Mouse (Mus musculus): ENCODE data around the gene Zfp81. TPM values are rescaled to one million over a fixed set of nuclear protein-coding genes. Genes with fewer than 3 reads are reported as not detected.
"Not testable (repeated sequence)": the region's sequence is repeated elsewhere in the genome, so short reads cannot be mapped to it uniquely, and the experiment has no call there.

Zfp81 gene
- polyA plus RNA-seq (2012; ENCODE audit: insufficient read depth, insufficient read length, low replicate concordance, missing spikeins) = not detected in 2 replicates

- WGBS = 2% methylated on average over 47 of the region's 47 CpGs
- Histone ChIP-seq H3K27ac (ENCODE audit: insufficient read depth, low read depth, low read length) (peak within 1 kb of the TSS; percentile 35; the same call in 1 of the 2 replicates), H3K4me3 (ENCODE audit: insufficient read depth, low read depth, low read length) (peak within 1 kb of the TSS; percentile 75), H3K4me1 (ENCODE audit: control insufficient read depth, insufficient read depth, low read length) (no peaks in the 10 kb centered on the region)
- peak; percentile 56; the same call in 1 of the 2 replicates for TF ChIP-seq POLR2A (IDR thresholded peaks at IDR 0.05; ENCODE audit: insufficient read depth, low read depth, low read length)
- TF ChIP-seq CTCF (IDR thresholded peaks at IDR 0.05; ENCODE audit: insufficient read depth, low read depth, low read length) = no peak
Observed at GRCm38 (mm10) chr17:33358411-33359384, at the start of gene Zfp81. Gene Zfp81 (minus strand): TSS chr17:33358878.

- H3K27ac ChIP-seq (ENCODE audit: insufficient read depth, low read depth, low read length) = peak within 1 kb of the TSS; percentile 98
- WGBS = under 1% methylated on average over 44 of the region's 44 CpGs
- peak within 1 kb of the TSS; percentile 99 for H3K4me3 ChIP-seq (ENCODE audit: insufficient read depth, low read depth, low read length)
- H3K4me1 ChIP-seq (ENCODE audit: control insufficient read depth, insufficient read depth, low read length) = no peaks in the 10 kb centered on the region
- no peak for TF ChIP-seq CTCF (IDR thresholded peaks at IDR 0.05; ENCODE audit: insufficient read depth, low read depth, low read length)
- peak; percentile 42; the same call in 1 of the 2 replicates for TF ChIP-seq POLR2A (IDR thresholded peaks at IDR 0.05; ENCODE audit: insufficient read depth, low read depth, low read length)
Observed at GRCm38 (mm10) chr17:33394182-33395034, 35.7 kb upstream of the Zfp81 start, which contains the start of gene Zfp101. Gene Zfp101 (minus strand): TSS chr17:33394641.

- TF ChIP-seq POLR2A (IDR thresholded peaks at IDR 0.05; ENCODE audit: insufficient read depth, low read depth, low read length) = no peak
- TF ChIP-seq CTCF (IDR thresholded peaks at IDR 0.05; ENCODE audit: insufficient read depth, low read depth, low read length) = no peak
- H3K27ac ChIP-seq (ENCODE audit: insufficient read depth, low read depth, low read length) = no peak overlapping the region
- no peak overlapping the region for H3K4me3 ChIP-seq (ENCODE audit: insufficient read depth, low read depth, low read length)
- 96% methylated on average over 5 of the region's 5 CpGs for WGBS
- no peaks in the 10 kb centered on the region for H3K4me1 ChIP-seq (ENCODE audit: control insufficient read depth, insufficient read depth, low read length)
Observed at GRCm38 (mm10) chr17:33392271-33392670, 33.6 kb upstream of the Zfp81 start.

GRCm38 (mm10) chr17:33385705-33386104 is 27.0 kb upstream of the Zfp81 start:
- Histone ChIP-seq H3K4me3 (ENCODE audit: insufficient read depth, low read depth, low read length) (no peak overlapping the region), H3K4me1 (ENCODE audit: control insufficient read depth, insufficient read depth, low read length) (no peaks in the 10 kb centered on the region), H3K27ac (ENCODE audit: insufficient read depth, low read depth, low read length) (no peak overlapping the region)
- no peak for TF ChIP-seq POLR2A (IDR thresholded peaks at IDR 0.05; ENCODE audit: insufficient read depth, low read depth, low read length)
- no peak for TF ChIP-seq CTCF (IDR thresholded peaks at IDR 0.05; ENCODE audit: insufficient read depth, low read depth, low read length)

GRCm38 (mm10) chr17:33372795-33373194 is 14.1 kb upstream of the Zfp81 start:
- TF ChIP-seq CTCF (IDR thresholded peaks at IDR 0.05; ENCODE audit: insufficient read depth, low read depth, low read length) (no peak), POLR2A (IDR thresholded peaks at IDR 0.05; ENCODE audit: insufficient read depth, low read depth, low read length) (no peak)
- Histone ChIP-seq H3K27ac (ENCODE audit: insufficient read depth, low read depth, low read length) (no peak overlapping the region), H3K4me3 (ENCODE audit: insufficient read depth, low read depth, low read length) (no peak overlapping the region), H3K4me1 (ENCODE audit: control insufficient read depth, insufficient read depth, low read length) (no peaks in the 10 kb centered on the region)
- 94% methylated on average over 3 of the region's 3 CpGs for WGBS

GRCm38 (mm10) chr17:33352981-33353380 is 5.7 kb downstream of the Zfp81 start:
- TF ChIP-seq POLR2A (IDR thresholded peaks at IDR 0.05; ENCODE audit: insufficient read depth, low read depth, low read length) (no peak), CTCF (IDR thresholded peaks at IDR 0.05; ENCODE audit: insufficient read depth, low read depth, low read length) (no peak)
- Histone ChIP-seq H3K4me1 (ENCODE audit: control insufficient read depth, insufficient read depth, low read length) (no peaks in the 10 kb centered on the region), H3K27ac (ENCODE audit: insufficient read depth, low read depth, low read length) (no peak overlapping the region), H3K4me3 (ENCODE audit: insufficient read depth, low read depth, low read length) (no peak overlapping the region)
- whole genome bisulfite sequencing = 100% methylated on average over 1 of the region's 1 CpGs

- H3K27ac ChIP-seq (ENCODE audit: insufficient read depth, low read depth, low read length); H3K4me3 ChIP-seq (ENCODE audit: insufficient read depth, low read depth, low read length); H3K4me1 ChIP-seq (ENCODE audit: control insufficient read depth, insufficient read depth, low read length): not testable (repeated sequence)
- no CpG with 5 or more reads among the region's 9 CpGs for WGBS
Observed at GRCm38 (mm10) chr17:33289876-33290149, 68.9 kb downstream of the Zfp81 start.

GRCm38 (mm10) chr17:33289039-33289875 is 69.4 kb downstream of the Zfp81 start, which contains the start of gene Zfp955b:
Gene Zfp955b (plus strand): TSS chr17:33289544.
- H3K4me1 ChIP-seq (ENCODE audit: control insufficient read depth, insufficient read depth, low read length); H3K27ac ChIP-seq (ENCODE audit: insufficient read depth, low read depth, low read length); H3K4me3 ChIP-seq (ENCODE audit: insufficient read depth, low read depth, low read length): not testable (repeated sequence)
- no CpG with 5 or more reads among the region's 25 CpGs for WGBS

Other genes starting within 250 kb of the Zfp81 start
- gene Morc2b, start 219.2 kb downstream of the Zfp81 start, polyA plus RNA-seq (2012; ENCODE audit: insufficient read depth, insufficient read length, low replicate concordance, missing spikeins) = not detected in 2 replicates
- gene Olfr55, start 190.4 kb downstream of the Zfp81 start, polyA plus RNA-seq (2012; ENCODE audit: insufficient read depth, insufficient read length, low replicate concordance, missing spikeins) = not detected in 2 replicates
- not detected in 2 replicates for gene Olfr239, start 167.6 kb downstream of the Zfp81 start, polyA plus RNA-seq (2012; ENCODE audit: insufficient read depth, insufficient read length, low replicate concordance, missing spikeins)
- not detected in 2 replicates for gene Olfr1564, start 137.2 kb downstream of the Zfp81 start, polyA plus RNA-seq (2012; ENCODE audit: insufficient read depth, insufficient read length, low replicate concordance, missing spikeins)
- not detected in 2 replicates for gene Zfp955a, start 103.7 kb downstream of the Zfp81 start, polyA plus RNA-seq (2012; ENCODE audit: insufficient read depth, insufficient read length, low replicate concordance, missing spikeins)
- not detected in 2 replicates for gene Olfr63, start 94.2 kb downstream of the Zfp81 start, polyA plus RNA-seq (2012; ENCODE audit: insufficient read depth, insufficient read length, low replicate concordance, missing spikeins)
- not detected in 2 replicates for gene Zfp955b, start 69.3 kb downstream of the Zfp81 start, polyA plus RNA-seq (2012; ENCODE audit: insufficient read depth, insufficient read length, low replicate concordance, missing spikeins)
- gene Zfp101, start 35.8 kb upstream of the Zfp81 start, polyA plus RNA-seq (2012; ENCODE audit: insufficient read depth, insufficient read length, low replicate concordance, missing spikeins) = not detected in 2 replicates
- not detected in 2 replicates for gene Actl9, start 74.0 kb upstream of the Zfp81 start, polyA plus RNA-seq (2012; ENCODE audit: insufficient read depth, insufficient read length, low replicate concordance, missing spikeins)
- gene Adamts10, start 165.3 kb upstream of the Zfp81 start, polyA plus RNA-seq (2012; ENCODE audit: insufficient read depth, insufficient read length, low replicate concordance, missing spikeins) = not detected in 2 replicates
- not detected in 2 replicates for gene Myo1f, start 196.8 kb upstream of the Zfp81 start, polyA plus RNA-seq (2012; ENCODE audit: insufficient read depth, insufficient read length, low replicate concordance, missing spikeins)